Mouse (Mus musculus): Measurements from ENCODE around the gene Frmd4a. TPM values are rescaled to one million over a fixed set of nuclear protein-coding genes. Genes with fewer than 3 reads are reported as not detected.

Frmd4a gene
- polyA plus RNA-seq, 2 experiments: 39.6 to 47.0 TPM

GRCm38 (mm10) chr2:4512607-4513006 lies 495.1 kb downstream of the Frmd4a start:
- Histone ChIP-seq H3K4me3 (replicated peaks; ENCODE audit: low read length) (no peak overlapping the region), H3K27ac (replicated peaks; ENCODE audit: low read depth, low read length) (no peak overlapping the region), H3K36me3 (ENCODE audit: control insufficient read depth, insufficient read depth, low read length) (peaks cover 24% of the 10 kb centered on the region), H3K4me2 (replicated peaks; ENCODE audit: low read depth, low read length, severe bottlenecking) (no peak overlapping the region), H3K9ac (ENCODE audit: low read depth, low read length, severe bottlenecking) (no peak overlapping the region), H3K4me1 (ENCODE audit: control insufficient read depth, insufficient read depth, low read length) (peaks cover 14% of the 10 kb centered on the region), H3K27me3 (ENCODE audit: control insufficient read depth, insufficient read depth, low read length) (no peaks in the 10 kb centered on the region), H3K9me3 (ENCODE audit: control insufficient read depth, low read length) (no peaks in the 10 kb centered on the region)
- no peak for TF ChIP-seq POLR2A (IDR thresholded peaks at IDR 0.05; ENCODE audit: borderline replicate concordance, extremely low read depth, insufficient read depth, insufficient read length)
- ATAC-seq (ENCODE audit: low FRiP score, low read depth) (no peak), DNase-seq (ENCODE audit: low spot score) (no peak)
- WGBS: 43% methylated on average over 14 of the region's 14 CpGs

DNA sequence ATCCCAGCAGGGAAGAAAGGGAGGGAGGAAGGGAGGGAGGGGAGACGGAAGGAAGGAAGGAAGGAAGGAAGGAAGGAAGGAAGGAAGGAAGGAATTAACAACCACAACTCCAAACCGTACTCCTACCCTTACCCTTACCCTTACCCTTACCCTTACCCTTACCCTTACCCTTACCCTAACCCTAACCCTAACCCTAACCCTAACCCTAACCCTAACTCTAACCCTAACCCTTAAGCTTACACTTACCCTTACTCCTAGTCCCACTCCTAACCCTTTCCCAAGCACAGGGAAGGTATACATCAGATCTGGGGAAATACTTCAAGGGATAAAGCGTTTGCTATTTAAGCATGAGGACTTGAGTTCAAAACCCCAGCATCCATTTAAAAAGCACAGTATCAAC lies 498.4 kb downstream of the Frmd4a start:
- no peaks in the 10 kb centered on the region for H3K9me3 ChIP-seq (ENCODE audit: control insufficient read depth, low read length)
- no peaks in the 10 kb centered on the region for H3K27me3 ChIP-seq (ENCODE audit: control insufficient read depth, insufficient read depth, low read length)
- H3K4me3 ChIP-seq (replicated peaks; ENCODE audit: low read length): no peak overlapping the region
- 89% methylated on average over 3 of the region's 3 CpGs for WGBS
- peaks cover 27% of the 10 kb centered on the region for H3K36me3 ChIP-seq (ENCODE audit: control insufficient read depth, insufficient read depth, low read length)
- TF ChIP-seq POLR2A (IDR thresholded peaks at IDR 0.05; ENCODE audit: borderline replicate concordance, extremely low read depth, insufficient read depth, insufficient read length): no peak
- no peak overlapping the region for H3K27ac ChIP-seq (replicated peaks; ENCODE audit: low read depth, low read length)
- DNase-seq (ENCODE audit: low spot score) (no peak), ATAC-seq (ENCODE audit: low FRiP score, low read depth) (no peak)
- H3K9ac ChIP-seq (ENCODE audit: low read depth, low read length, severe bottlenecking): no peak overlapping the region
- no peak overlapping the region for H3K4me2 ChIP-seq (replicated peaks; ENCODE audit: low read depth, low read length, severe bottlenecking)
- H3K4me1 ChIP-seq (ENCODE audit: control insufficient read depth, insufficient read depth, low read length): peaks cover 9% of the 10 kb centered on the region; the same call in 1 of the 2 replicates

GRCm38 (mm10) chr2:4516819-4517552 lies 499.5 kb downstream of the Frmd4a start:
- Histone ChIP-seq H3K36me3 (ENCODE audit: control insufficient read depth, insufficient read depth, low read length) (peaks cover 27% of the 10 kb centered on the region), H3K9ac (ENCODE audit: low read depth, low read length, severe bottlenecking) (no peak overlapping the region), H3K4me2 (replicated peaks; ENCODE audit: low read depth, low read length, severe bottlenecking) (no peak overlapping the region), H3K4me3 (replicated peaks; ENCODE audit: low read length) (no peak overlapping the region), H3K4me1 (ENCODE audit: control insufficient read depth, insufficient read depth, low read length) (peaks cover 9% of the 10 kb centered on the region; the same call in 1 of the 2 replicates), H3K27me3 (ENCODE audit: control insufficient read depth, insufficient read depth, low read length) (no peaks in the 10 kb centered on the region), H3K9me3 (ENCODE audit: control insufficient read depth, low read length) (no peaks in the 10 kb centered on the region), H3K27ac (replicated peaks; ENCODE audit: low read depth, low read length) (peak overlapping the region; percentile 48; the same call in 1 of the 2 replicates)
- DNase-seq (ENCODE audit: low spot score): peak; percentile 85
- no peak for TF ChIP-seq POLR2A (IDR thresholded peaks at IDR 0.05; ENCODE audit: borderline replicate concordance, extremely low read depth, insufficient read depth, insufficient read length)
- peak; percentile 17; the same call in 1 of the 2 replicates for ATAC-seq (ENCODE audit: low FRiP score, low read depth)
- 44% methylated on average over 7 of the region's 7 CpGs for WGBS

DNA sequence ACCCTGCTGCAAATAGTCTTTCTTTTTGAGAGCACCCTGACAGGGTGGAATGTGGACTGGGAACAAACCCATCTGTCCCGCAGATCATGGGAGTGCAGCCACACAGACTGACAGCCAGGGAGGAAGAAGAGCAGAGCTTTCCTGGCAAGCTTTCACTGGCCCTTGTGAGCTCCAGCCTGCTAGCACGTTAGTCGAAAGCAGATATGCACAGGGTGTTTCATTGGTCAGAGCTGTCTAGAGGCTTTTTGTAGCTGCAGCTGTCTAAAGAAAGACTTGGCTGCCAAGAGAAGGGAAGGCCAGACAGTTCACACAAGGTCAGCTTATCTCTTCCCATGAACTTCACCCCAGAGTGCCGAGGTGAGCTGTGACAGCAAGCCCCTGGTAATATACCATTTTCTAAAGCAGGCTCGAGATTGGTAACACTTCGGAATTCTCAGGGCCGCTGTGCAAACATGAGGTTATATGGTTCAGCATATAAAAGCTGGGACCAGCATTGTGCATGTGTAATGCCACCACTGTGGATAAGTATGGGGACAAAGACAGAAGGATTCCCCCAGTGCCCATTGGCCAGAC lies 500.1 kb downstream of the Frmd4a start:
- peaks cover 9% of the 10 kb centered on the region; the same call in 1 of the 2 replicates for H3K4me1 ChIP-seq (ENCODE audit: control insufficient read depth, insufficient read depth, low read length)
- DNase-seq (ENCODE audit: low spot score) (peak; percentile 47), ATAC-seq (ENCODE audit: low FRiP score, low read depth) (peak; percentile 64; the same call in 1 of the 2 replicates)
- no peak for TF ChIP-seq POLR2A (IDR thresholded peaks at IDR 0.05; ENCODE audit: borderline replicate concordance, extremely low read depth, insufficient read depth, insufficient read length)
- 44% methylated on average over 7 of the region's 7 CpGs for WGBS
- no peak overlapping the region for H3K4me3 ChIP-seq (replicated peaks; ENCODE audit: low read length)
- no peak overlapping the region for H3K4me2 ChIP-seq (replicated peaks; ENCODE audit: low read depth, low read length, severe bottlenecking)
- peaks cover 27% of the 10 kb centered on the region for H3K36me3 ChIP-seq (ENCODE audit: control insufficient read depth, insufficient read depth, low read length)
- peak overlapping the region; percentile 48 for H3K27ac ChIP-seq (replicated peaks; ENCODE audit: low read depth, low read length)
- H3K9ac ChIP-seq (ENCODE audit: low read depth, low read length, severe bottlenecking): no peak overlapping the region
- H3K9me3 ChIP-seq (ENCODE audit: control insufficient read depth, low read length): no peaks in the 10 kb centered on the region
- H3K27me3 ChIP-seq (ENCODE audit: control insufficient read depth, insufficient read depth, low read length): no peaks in the 10 kb centered on the region

GRCm38 (mm10) chr2:4518549-4518948 lies 501.0 kb downstream of the Frmd4a start:
- Histone ChIP-seq H3K4me1 (ENCODE audit: control insufficient read depth, insufficient read depth, low read length) (peaks cover 12% of the 10 kb centered on the region; the same call in 1 of the 2 replicates), H3K4me2 (replicated peaks; ENCODE audit: low read depth, low read length, severe bottlenecking) (no peak overlapping the region), H3K9me3 (ENCODE audit: control insufficient read depth, low read length) (no peaks in the 10 kb centered on the region), H3K27me3 (ENCODE audit: control insufficient read depth, insufficient read depth, low read length) (no peaks in the 10 kb centered on the region), H3K4me3 (replicated peaks; ENCODE audit: low read length) (no peak overlapping the region), H3K27ac (replicated peaks; ENCODE audit: low read depth, low read length) (no peak overlapping the region), H3K9ac (ENCODE audit: low read depth, low read length, severe bottlenecking) (no peak overlapping the region), H3K36me3 (ENCODE audit: control insufficient read depth, insufficient read depth, low read length) (peaks cover 27% of the 10 kb centered on the region)
- ATAC-seq (ENCODE audit: low FRiP score, low read depth) (no peak), DNase-seq (ENCODE audit: low spot score) (no peak)
- no peak for TF ChIP-seq POLR2A (IDR thresholded peaks at IDR 0.05; ENCODE audit: borderline replicate concordance, extremely low read depth, insufficient read depth, insufficient read length)
